ENCODE assay signal across 12 mouse cellular contexts in genomic region chr12:49473371-49473770, GRCm38 (mm10).
DNase-seq lines count a peak whose midpoint lies in the region; ATAC-seq and TF ChIP-seq lines count a peak whose summit lies in the region.
"Had no signal": no experiment of that assay in that cellular context is flagged by ENCODE, and none has a peak within 500 bp of the region (broad histone marks: within the 10 kb centered on the region; RNA-seq: fewer than 3 reads in every experiment).

No protein-coding gene starts in this region.

- intact Hi-C loops in left cerebral cortex, postnatal 10 days (cut with DNase I), result no loop called here

- DNase-seq in lung, postnatal 0 days (ENCODE audit: low spot score), result peak; percentile 7
- no peak for DNase-seq in lung, postnatal 14 days
- DNase-seq in heart, embryonic 10.5 days (ENCODE audit: low spot score), result peak; percentile 63
- peak; percentile 21 to 63 for DNase-seq in left cerebral cortex, postnatal 10 days (ENCODE audit: extremely low spot score in 1 of 2, low spot score in 2 of 2)
- DNase-seq in urinary bladder, postnatal 36 days (ENCODE audit: low spot score in 2 of 2), result no peak
- DNase-seq in embryo, embryonic 11 days, result no peak
- no peak for DNase-seq in adrenal gland, adult (ENCODE audit: inconsistent age in 2 of 2, low spot score in 1 of 2)
- DNase-seq: adrenal gland, postnatal 36 days; liver, postnatal 0 days had no signal

- H3K9me3 ChIP-seq in lung, postnatal 0 days (ENCODE audit: low read length), result no peaks in the 10 kb centered on the region
- H3K9me3 ChIP-seq in heart, embryonic 10.5 days, result no peaks in the 10 kb centered on the region
- no peaks in the 10 kb centered on the region for H3K9me3 ChIP-seq in hindbrain, embryonic 12.5 days (replicated peaks)
- H3K9me3 ChIP-seq: heart, embryonic 13.5 days had no signal

- H3K27me3 ChIP-seq in lung, postnatal 0 days (replicated peaks; ENCODE audit: insufficient read depth, low read length), result no peaks in the 10 kb centered on the region
- no peaks in the 10 kb centered on the region for H3K27me3 ChIP-seq in heart, embryonic 10.5 days (ENCODE audit: insufficient read depth, poor library complexity, severe bottlenecking)
- no peaks in the 10 kb centered on the region for H3K27me3 ChIP-seq in hindbrain, embryonic 12.5 days
- H3K27me3 ChIP-seq: heart, embryonic 13.5 days had no signal

- H3K27ac ChIP-seq in lung, postnatal 0 days (ENCODE audit: low read length), result no peak overlapping the region
- H3K27ac ChIP-seq in heart, embryonic 10.5 days, result no peak overlapping the region
- no peak overlapping the region for H3K27ac ChIP-seq in hindbrain, embryonic 12.5 days
- H3K27ac ChIP-seq: heart, embryonic 13.5 days; kidney, postnatal 0 days had no signal

- WGBS in lung, postnatal 0 days, result 62% methylated on average over 3 of the region's 3 CpGs
- 78% methylated on average over 3 of the region's 3 CpGs for WGBS in heart, embryonic 10.5 days
- 79% methylated on average over 3 of the region's 3 CpGs for WGBS in hindbrain, embryonic 12.5 days

- TF ChIP-seq CTCF in lung, postnatal 0 days (IDR thresholded peaks at IDR 0.05), result no peak

- no peaks in the 10 kb centered on the region for H3K4me1 ChIP-seq in lung, postnatal 0 days (ENCODE audit: insufficient read depth, low read depth, low read length)
- H3K4me1 ChIP-seq in heart, embryonic 10.5 days, result no peaks in the 10 kb centered on the region
- H3K4me1 ChIP-seq in hindbrain, embryonic 12.5 days, result no peaks in the 10 kb centered on the region
- H3K4me1 ChIP-seq: heart, embryonic 13.5 days had no signal

- no peaks in the 10 kb centered on the region for H3K36me3 ChIP-seq in lung, postnatal 0 days (ENCODE audit: insufficient read depth, low read length)
- no peaks in the 10 kb centered on the region for H3K36me3 ChIP-seq in heart, embryonic 10.5 days
- no peaks in the 10 kb centered on the region for H3K36me3 ChIP-seq in hindbrain, embryonic 12.5 days
- H3K36me3 ChIP-seq: heart, embryonic 13.5 days had no signal

- no peak overlapping the region for H3K4me2 ChIP-seq in lung, postnatal 0 days (replicated peaks; ENCODE audit: low read depth, low read length)
- H3K4me2 ChIP-seq in hindbrain, embryonic 12.5 days (replicated peaks), result no peak overlapping the region
- H3K4me2 ChIP-seq: heart, embryonic 13.5 days had no signal

- ATAC-seq in lung, postnatal 0 days, result no peak
- ATAC-seq in hindbrain, embryonic 12.5 days (ENCODE audit: low FRiP score), result no peak
- ATAC-seq: liver, postnatal 0 days had no signal

- no peak overlapping the region for H3K4me3 ChIP-seq in lung, postnatal 0 days (ENCODE audit: low read depth, low read length)
- no peak overlapping the region for H3K4me3 ChIP-seq in heart, embryonic 10.5 days
- no peak overlapping the region for H3K4me3 ChIP-seq in hindbrain, embryonic 12.5 days
- H3K4me3 ChIP-seq: heart, embryonic 13.5 days had no signal

- H3K9ac ChIP-seq in lung, postnatal 0 days (replicated peaks; ENCODE audit: low read depth), result no peak overlapping the region
- no peak overlapping the region for H3K9ac ChIP-seq in hindbrain, embryonic 12.5 days
- H3K9ac ChIP-seq: heart, embryonic 13.5 days; liver, postnatal 0 days had no signal

- no peak for TF ChIP-seq EP300 in lung, postnatal 0 days (IDR thresholded peaks at IDR 0.05)

Comparison
In these comparisons a context has a peak if more than half of its experiments do, and no peak if none do; other contexts are left out.
1. DNase-seq: peak in lung, postnatal 0 days (single experiment), heart, embryonic 10.5 days (single experiment) and left cerebral cortex, postnatal 10 days (2 of 2); none in lung, postnatal 14 days (single experiment), urinary bladder, postnatal 36 days (0 of 2), embryo, embryonic 11 days (single experiment) and adrenal gland, adult (0 of 2).